Mouse (Mus musculus) bone marrow macrophage, adult 2 months (primary cell): ENCODE results near the gene Phyhipl.

Source experiments
- CTCF ChIP-seq: IDR thresholded peaks from 2 replicates; pipeline ENCODE4 v1.5.1; 2012; ENCODE audit warnings: low read depth, mild to moderate bottlenecking, low read length, moderate library complexity
- POLR2A ChIP-seq: IDR thresholded peaks from 2 replicates; pipeline ENCODE4 v1.6.1; 2012; ENCODE audit warnings: mild to moderate bottlenecking, low read depth, low read length, borderline replicate concordance

- TF ChIP-seq POLR2A = no peak
- TF ChIP-seq CTCF = no peak
Measured at GRCm38 (mm10) chr10:70581556-70582211, 74.1 kb downstream of the Phyhipl start.
